Mouse (Mus musculus): ENCODE data around the gene Coch.
"Not testable (repeated sequence)": the region's sequence is repeated elsewhere in the genome, so short reads cannot be mapped to it uniquely, and the experiment has no call there.

The Coch gene

DNA sequence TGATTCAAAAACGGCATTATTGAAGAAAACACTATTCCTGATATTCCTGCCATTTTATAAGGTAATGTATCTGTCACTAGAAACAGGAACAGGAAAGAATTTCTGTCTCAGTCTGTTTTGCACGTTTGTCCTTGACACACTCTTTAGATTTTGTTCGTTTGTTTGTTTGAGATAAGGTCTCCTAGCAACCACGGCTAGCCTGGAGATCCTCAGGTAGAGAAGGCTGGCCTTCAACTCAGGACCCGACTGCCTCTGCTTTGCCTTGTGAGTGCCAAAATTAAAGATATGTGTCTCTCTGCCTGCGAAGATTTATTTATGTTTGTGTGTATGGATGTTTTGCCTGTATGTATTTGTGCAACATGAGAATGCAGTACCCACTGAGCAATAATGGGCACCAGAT lies 48.7 kb downstream of the Coch start:
- peak; percentile 19 for DNase-seq (ENCODE audit: low spot score)

DNA sequence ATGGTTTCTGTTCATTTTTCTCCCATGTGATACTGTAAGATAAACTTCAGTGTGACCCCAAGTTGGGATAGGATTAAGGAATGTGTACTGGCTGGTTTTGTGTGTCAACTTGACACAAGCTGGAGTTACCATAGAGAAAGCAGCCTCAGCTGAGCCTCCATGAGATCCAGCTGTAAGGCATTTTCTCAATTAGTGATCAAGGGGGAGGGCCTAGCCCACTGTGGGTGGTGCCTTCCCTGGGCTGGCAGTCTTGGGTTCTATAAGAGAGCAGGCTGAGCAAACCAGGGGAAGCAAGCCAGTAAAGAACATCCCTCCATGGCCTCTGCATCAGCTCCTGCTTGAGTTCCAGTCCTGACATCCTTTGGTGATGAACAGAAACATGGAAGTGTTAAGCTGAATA lies 56.3 kb downstream of the Coch start:
- not testable (repeated sequence) for DNase-seq (ENCODE audit: low spot score)
